Mouse (Mus musculus) limb, embryonic 14.5 days (tissue): ENCODE results near the gene Pcdh18. TPM values are rescaled to one million over a fixed set of nuclear protein-coding genes. Genes with fewer than 3 reads are reported as not detected.
A peak's percentile ranks its signal among the peaks of the same experiment; 100 is the strongest.

Experiments
- ATAC-seq: fragments of 200-750 bp; cut with Nextera tagmentation; 2 replicates; pipeline ENCODE4 v1.8.0; 2017; ENCODE audit warnings: low read depth, moderate number of reproducible peaks, moderate TSS enrichment; ENCODE audit not compliant: low FRiP score
- DNase-seq: peaks from one replicate; pipeline ENCODE4 v3.0.0-alpha.2; 2015; ENCODE audit warnings: low spot score
- H3K27ac ChIP-seq: fragments of 300-500 bp; sonication (generic); replicated peaks from 2 replicates; pipeline ENCODE4 v1.5.1; 2014; ENCODE audit warnings: low read depth, mild to moderate bottlenecking, low read length, moderate library complexity, mixed read lengths
- H3K27me3 ChIP-seq: fragments of 300-500 bp; sonication (generic); 2 replicates; pipeline ENCODE4 v1.6.1; 2014; ENCODE audit warnings: low read length, mixed read lengths; ENCODE audit not compliant: control insufficient read depth, insufficient read depth
- H3K36me3 ChIP-seq: fragments of 300-500 bp; sonication (generic); 2 replicates; pipeline ENCODE4 v1.6.1; 2014; ENCODE audit warnings: mild to moderate bottlenecking, low read length, moderate library complexity, mixed read lengths; ENCODE audit not compliant: control insufficient read depth, insufficient read depth
- H3K4me1 ChIP-seq: fragments of 300-500 bp; sonication (generic); 2 replicates; pipeline ENCODE4 v1.6.1; 2014; ENCODE audit warnings: antibody characterized with exemption, low read length, mixed read lengths; ENCODE audit not compliant: control insufficient read depth, insufficient read depth
- H3K4me2 ChIP-seq: fragments of 300-500 bp; sonication (generic); replicated peaks from 2 replicates; pipeline ENCODE4 v1.6.1; 2014; ENCODE audit warnings: low read depth, mild to moderate bottlenecking, low read length, moderate library complexity; ENCODE audit not compliant: severe bottlenecking
- H3K4me3 ChIP-seq: fragments of 300-500 bp; sonication (generic); replicated peaks from 2 replicates; pipeline ENCODE4 v1.5.1; 2014; ENCODE audit warnings: low read length
- H3K9ac ChIP-seq: fragments of 300-500 bp; sonication (generic); 2 replicates; pipeline ENCODE4 v1.6.1; 2014; ENCODE audit warnings: mild to moderate bottlenecking, low read depth, low read length, moderate library complexity; ENCODE audit not compliant: severe bottlenecking
- H3K9me3 ChIP-seq: fragments of 300-500 bp; sonication (generic); 2 replicates; pipeline ENCODE4 v1.6.1; 2016; ENCODE audit warnings: low read length; ENCODE audit not compliant: control insufficient read depth
- POLR2A ChIP-seq: fragments of 200-500 bp; IDR thresholded peaks from 2 replicates; pipeline ENCODE4 v1.8.0; 2012; ENCODE audit warnings: inconsistent platforms, mild to moderate bottlenecking, moderate library complexity, borderline replicate concordance; ENCODE audit not compliant: insufficient read depth, insufficient read length; ENCODE audit errors: extremely low read depth
- WGBS: fragments of 180-500 bp; shearing (Covaris S2); extraction: QIAGEN DNeasy Blood & Tissue Kit; methylation state at CpG from one replicate; pipeline ENCODE4 v1.1.7; 2014; 5-methylcytosine and 5-hydroxymethylcytosine counted together
- polyA plus RNA-seq, 2 experiments: library from polyadenylated mRNA; depleted of rRNA in 1 of 2; stranded (reverse) in 1 of 2; unstranded in 1 of 2; fragments of >200 nt; fragmentation: Nextera tagmentation in 1 of 2; extraction: Ambion mirVana in 1 of 2; gene quantifications; 2 replicates each; pipeline versions ENCODE4 v1.2.1 to v1.2.3; 2012 to 2014

Pcdh18 gene
- polyA plus RNA-seq (2012; rRNA removed) (72.6 and 84.7 TPM in 2 replicates), polyA plus RNA-seq (2014; fragmentation: Nextera tagmentation; extraction: Ambion mirVana) (118 and 149 TPM in 2 replicates)

DNA sequence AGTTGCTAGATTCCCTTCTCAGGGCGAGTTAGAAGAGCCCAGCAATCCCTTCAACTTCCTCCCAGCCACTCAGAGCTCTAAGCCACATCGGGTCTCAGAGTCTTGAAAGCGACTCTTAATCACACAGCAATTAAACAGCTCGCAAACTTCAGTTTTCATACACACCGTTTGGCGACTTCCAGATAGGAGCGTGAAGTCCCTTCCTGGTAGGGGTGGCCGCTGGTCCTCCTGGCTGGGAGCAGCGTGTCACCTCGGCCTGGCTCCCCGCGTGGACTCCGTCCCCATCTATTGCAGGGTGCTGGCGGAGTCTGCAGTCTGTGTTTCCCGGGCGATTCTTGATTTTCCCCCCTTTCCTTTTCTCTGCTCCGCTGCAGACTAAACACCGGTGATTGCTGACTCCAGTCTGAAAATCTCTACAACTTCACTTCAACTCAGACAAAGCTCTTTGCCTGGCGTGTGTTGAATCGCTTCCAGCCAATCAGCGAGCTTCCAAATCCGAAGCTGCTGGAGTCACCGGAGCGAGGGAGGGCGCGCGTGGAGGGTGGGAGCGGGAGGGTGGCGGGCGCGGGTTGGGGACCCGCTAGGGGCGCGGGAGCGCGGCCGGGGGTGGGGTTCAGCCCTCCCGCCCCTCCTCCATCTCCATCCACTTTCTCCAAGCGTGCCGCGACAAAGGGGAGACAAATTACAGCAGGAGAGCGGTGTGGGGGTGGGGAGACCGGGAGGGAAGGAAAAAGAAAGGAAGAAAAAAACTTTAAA lies at the start of gene Pcdh18:
Gene Pcdh18, minus strand, starts transcription at position 456 of the 756 bp plus-strand sequence.
- peak within 1 kb of the TSS; percentile 88 for H3K4me2 ChIP-seq
- under 1% methylated on average over 43 of the region's 43 CpGs for WGBS
- peak within 1 kb of the TSS; percentile 69 for H3K4me3 ChIP-seq
- H3K9me3 ChIP-seq: no peaks in the 10 kb centered on the region
- H3K4me1 ChIP-seq: peaks cover 21% of the 10 kb centered on the region
- ATAC-seq (peak; percentile 92), DNase-seq (peak; percentile 95)
- peak within 1 kb of the TSS; percentile 91 for H3K9ac ChIP-seq
- H3K27me3 ChIP-seq: no peaks in the 10 kb centered on the region
- H3K36me3 ChIP-seq: peaks cover 29% of the 10 kb centered on the region
- peak within 1 kb of the TSS; percentile 99 for H3K27ac ChIP-seq
- TF ChIP-seq POLR2A: peak; percentile 97; the same call in 1 of the 2 replicates

- no peak overlapping the region for H3K4me3 ChIP-seq
- H3K4me2 ChIP-seq: no peak overlapping the region
- H3K9me3 ChIP-seq: no peaks in the 10 kb centered on the region
- no peak for TF ChIP-seq POLR2A
- WGBS: 39% methylated on average over 2 of the region's 2 CpGs
- DNase-seq (no peak), ATAC-seq (no peak)
- no peak overlapping the region for H3K27ac ChIP-seq
- H3K4me1 ChIP-seq: peaks cover 11% of the 10 kb centered on the region; the same call in 1 of the 2 replicates
- H3K27me3 ChIP-seq: no peaks in the 10 kb centered on the region
- H3K36me3 ChIP-seq: no peaks in the 10 kb centered on the region
- H3K9ac ChIP-seq: no peak overlapping the region
Measured at GRCm38 (mm10) chr3:49806823-49807222, 49.7 kb upstream of the Pcdh18 start.

DNA sequence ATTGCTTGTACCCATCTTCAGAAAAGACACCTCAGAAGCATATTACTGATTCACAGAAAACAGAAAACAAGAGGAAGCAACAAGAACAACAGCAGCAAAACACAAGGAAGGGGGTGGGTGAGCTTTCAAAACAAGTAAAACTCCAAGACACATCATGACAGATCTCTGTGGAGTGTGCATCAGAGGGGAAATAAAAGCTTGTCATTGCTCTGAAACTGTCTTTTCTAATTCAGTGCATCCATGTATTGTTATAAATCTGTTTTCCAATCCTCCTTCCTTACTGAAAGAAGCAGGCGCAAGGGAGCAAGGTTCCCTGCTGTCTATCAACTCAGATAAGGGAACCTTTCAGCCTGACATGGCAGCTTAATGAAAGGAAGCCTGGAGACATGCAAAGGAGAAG lies 48.4 kb upstream of the Pcdh18 start:
- Histone ChIP-seq H3K4me3 (no peak overlapping the region), H3K27me3 (no peaks in the 10 kb centered on the region), H3K4me1 (peaks cover 11% of the 10 kb centered on the region; the same call in 1 of the 2 replicates), H3K9ac (no peak overlapping the region), H3K9me3 (no peaks in the 10 kb centered on the region), H3K4me2 (no peak overlapping the region), H3K36me3 (no peaks in the 10 kb centered on the region), H3K27ac (no peak overlapping the region)
- ATAC-seq (no peak), DNase-seq (no peak)
- WGBS: 100% methylated on average over 1 of the region's 1 CpGs
- no peak for TF ChIP-seq POLR2A

DNA sequence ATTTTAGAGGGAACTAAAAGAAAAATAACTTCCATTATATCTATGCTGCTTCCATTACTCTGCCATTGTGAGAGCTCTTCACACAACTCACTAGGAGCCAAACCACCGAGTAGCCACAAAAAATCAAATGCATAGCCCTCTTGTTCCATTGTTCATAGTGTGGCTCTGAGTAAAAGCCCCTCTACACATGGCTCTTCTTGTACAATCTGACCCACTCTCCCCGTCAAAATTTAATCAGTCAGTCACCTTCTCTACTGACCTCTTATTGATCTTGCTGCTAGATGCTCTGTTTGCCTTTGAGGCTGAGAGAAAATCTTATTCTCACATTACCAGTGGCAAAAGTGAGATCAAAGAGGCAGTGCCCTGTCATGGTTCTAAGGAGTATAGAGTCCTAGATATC lies 31.2 kb upstream of the Pcdh18 start:
- no peak overlapping the region for H3K4me2 ChIP-seq
- no peak overlapping the region for H3K4me3 ChIP-seq
- ATAC-seq (no peak), DNase-seq (no peak)
- no peak overlapping the region for H3K9ac ChIP-seq
- no peak overlapping the region for H3K27ac ChIP-seq
- no peaks in the 10 kb centered on the region for H3K4me1 ChIP-seq
- H3K36me3 ChIP-seq: no peaks in the 10 kb centered on the region
- H3K9me3 ChIP-seq: no peaks in the 10 kb centered on the region
- no peak for TF ChIP-seq POLR2A
- no peaks in the 10 kb centered on the region for H3K27me3 ChIP-seq
- WGBS: 68% methylated on average over 2 of the region's 2 CpGs

GRCm38 (mm10) chr3:49787719-49788118 lies 30.6 kb upstream of the Pcdh18 start:
- Histone ChIP-seq H3K4me3 (no peak overlapping the region), H3K9ac (no peak overlapping the region), H3K27me3 (no peaks in the 10 kb centered on the region), H3K9me3 (no peaks in the 10 kb centered on the region), H3K4me2 (no peak overlapping the region), H3K36me3 (no peaks in the 10 kb centered on the region), H3K27ac (no peak overlapping the region), H3K4me1 (no peaks in the 10 kb centered on the region)
- ATAC-seq (no peak), DNase-seq (no peak)
- WGBS: 74% methylated on average over 4 of the region's 4 CpGs
- TF ChIP-seq POLR2A: no peak
